Mouse (Mus musculus): Measurements from ENCODE around the gene Cxcr5. TPM values are rescaled to one million over a fixed set of nuclear protein-coding genes. Genes with fewer than 3 reads are reported as not detected.

Gene Cxcr5
- total and polyA plus RNA-seq, 3 experiments = 0.17 to 0.26 TPM; not detected in 1

GRCm38 (mm10) chr9:44509487-44510354 is 52.0 kb downstream of the Cxcr5 start:
- peak; percentile 93 for DNase-seq

DNA sequence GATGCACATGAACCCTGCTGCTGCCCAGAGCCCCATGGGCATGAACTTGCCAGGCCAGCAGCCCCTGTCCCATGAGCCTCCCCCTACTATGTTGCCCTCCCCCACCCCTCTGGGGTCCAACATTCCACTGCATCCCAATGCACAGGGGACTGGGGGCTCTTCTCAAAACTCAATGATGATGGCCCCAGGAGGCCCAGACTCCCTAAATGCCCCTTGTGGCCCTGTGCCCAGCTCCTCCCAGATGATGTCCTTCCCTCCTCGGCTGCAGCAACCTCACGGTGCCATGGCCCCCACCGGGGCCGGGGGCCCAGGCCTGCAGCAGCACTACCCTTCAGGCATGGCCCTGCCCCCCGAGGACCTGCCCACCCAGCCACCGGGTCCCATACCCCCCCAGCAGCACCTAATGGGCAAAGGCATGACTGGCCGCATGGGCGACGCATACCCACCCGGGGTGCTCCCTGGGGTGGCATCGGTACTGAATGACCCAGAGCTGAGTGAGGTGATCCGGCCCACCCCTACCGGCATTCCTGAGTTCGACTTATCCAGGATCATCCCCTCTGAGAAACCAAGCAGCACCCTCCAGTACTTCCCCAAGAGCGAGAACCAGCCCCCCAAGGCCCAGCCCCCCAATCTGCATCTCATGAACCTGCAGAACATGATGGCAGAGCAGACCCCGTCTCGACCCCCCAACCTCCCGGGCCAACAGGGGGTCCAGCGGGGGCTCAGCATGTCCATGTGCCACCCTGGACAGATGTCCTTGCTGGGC is 52.8 kb downstream of the Cxcr5 start:
- peak; percentile 14 for DNase-seq

DNA sequence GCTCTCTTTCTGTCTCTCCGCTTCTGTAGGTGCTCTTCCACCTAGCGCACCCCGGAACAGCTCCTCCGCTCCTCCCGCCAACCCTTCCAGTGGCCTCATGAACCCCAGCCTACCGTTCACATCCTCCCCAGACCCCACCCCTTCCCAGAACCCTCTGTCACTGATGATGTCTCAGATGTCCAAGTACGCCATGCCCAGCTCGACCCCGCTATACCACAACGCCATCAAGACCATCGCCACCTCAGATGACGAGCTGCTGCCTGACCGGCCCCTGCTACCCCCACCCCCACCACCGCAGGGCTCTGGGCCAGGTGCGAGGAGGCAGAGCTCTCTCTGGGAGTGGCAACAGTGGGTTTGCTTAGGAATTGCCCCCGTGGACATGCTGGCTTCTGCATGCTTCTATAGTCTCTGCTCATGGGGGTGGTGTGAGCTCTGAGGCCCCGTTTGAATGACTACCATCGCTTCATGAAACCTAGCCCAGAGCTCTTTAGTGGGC is 53.5 kb downstream of the Cxcr5 start:
- peak; percentile 16 for DNase-seq

GRCm38 (mm10) chr9:44507345-44507744 is 54.3 kb downstream of the Cxcr5 start:
- no peak for DNase-seq

DNA sequence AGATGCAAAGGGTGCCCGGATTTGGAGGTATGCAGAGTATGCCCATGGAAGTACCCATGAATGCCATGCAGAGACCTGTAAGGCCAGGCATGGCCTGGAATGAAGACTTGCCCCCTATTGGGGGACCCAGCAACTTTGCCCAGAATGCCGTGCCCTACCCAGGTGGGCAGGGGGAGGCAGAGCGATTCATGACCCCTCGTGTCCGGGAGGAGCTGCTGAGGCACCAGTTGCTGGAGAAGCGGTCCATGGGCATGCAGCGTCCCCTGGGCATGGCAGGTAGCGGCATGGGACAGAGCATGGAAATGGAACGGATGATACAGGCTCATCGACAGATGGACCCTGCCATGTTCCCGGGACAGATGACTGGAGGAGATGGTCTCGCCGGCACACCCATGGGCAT is 55.1 kb downstream of the Cxcr5 start:
- DNase-seq = no peak

- DNase-seq = no peak
Measured at GRCm38 (mm10) chr9:44505824-44506467, 55.7 kb downstream of the Cxcr5 start.

DNA sequence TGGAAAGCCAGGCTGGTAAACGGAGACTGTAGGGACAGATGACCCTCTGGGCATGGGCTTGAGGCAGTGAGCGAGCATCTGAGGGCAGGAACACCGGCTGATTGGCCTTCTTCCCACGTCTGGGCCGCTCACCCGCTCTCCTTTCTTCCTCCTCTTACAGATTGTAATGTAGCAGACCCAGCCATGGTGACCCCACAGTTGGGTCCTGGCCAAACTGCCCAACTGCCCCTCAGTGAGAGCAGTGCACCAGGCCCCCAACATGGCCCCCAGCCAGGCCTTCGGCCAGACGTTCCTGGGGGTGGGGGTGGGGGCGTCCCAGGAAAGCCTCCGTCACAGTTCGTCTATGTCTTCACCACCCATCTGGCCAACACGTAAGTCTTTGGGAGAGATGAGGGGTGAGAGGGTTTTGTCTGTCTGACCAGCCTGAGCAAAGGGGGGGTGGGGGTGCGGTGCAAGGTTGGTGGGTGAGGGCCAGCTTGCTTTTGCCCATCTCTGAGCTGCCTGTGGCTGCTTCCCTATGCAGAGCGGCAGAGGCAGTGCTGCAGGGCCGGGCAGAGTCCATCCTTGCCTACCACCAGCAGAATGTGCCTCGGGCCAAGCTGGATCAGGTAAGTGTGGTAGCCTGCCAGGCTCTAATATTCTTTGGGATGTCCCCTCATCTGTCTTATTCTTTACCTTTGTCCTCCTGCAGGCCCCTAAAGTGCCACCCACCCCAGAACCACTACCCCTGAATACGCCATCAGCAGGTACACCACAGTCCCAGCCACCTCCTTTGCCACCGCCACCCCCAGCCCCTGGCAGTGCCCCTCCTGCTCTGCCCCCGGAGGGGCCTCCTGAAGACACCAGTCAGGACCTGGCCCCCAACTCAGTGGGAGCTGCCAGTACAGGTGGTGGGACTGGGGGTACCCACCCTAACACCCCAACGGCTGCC is 56.5 kb downstream of the Cxcr5 start:
- no peak for DNase-seq

GRCm38 (mm10) chr9:44502006-44502405 is 59.7 kb downstream of the Cxcr5 start:
- peak; percentile 78 for DNase-seq

DNA sequence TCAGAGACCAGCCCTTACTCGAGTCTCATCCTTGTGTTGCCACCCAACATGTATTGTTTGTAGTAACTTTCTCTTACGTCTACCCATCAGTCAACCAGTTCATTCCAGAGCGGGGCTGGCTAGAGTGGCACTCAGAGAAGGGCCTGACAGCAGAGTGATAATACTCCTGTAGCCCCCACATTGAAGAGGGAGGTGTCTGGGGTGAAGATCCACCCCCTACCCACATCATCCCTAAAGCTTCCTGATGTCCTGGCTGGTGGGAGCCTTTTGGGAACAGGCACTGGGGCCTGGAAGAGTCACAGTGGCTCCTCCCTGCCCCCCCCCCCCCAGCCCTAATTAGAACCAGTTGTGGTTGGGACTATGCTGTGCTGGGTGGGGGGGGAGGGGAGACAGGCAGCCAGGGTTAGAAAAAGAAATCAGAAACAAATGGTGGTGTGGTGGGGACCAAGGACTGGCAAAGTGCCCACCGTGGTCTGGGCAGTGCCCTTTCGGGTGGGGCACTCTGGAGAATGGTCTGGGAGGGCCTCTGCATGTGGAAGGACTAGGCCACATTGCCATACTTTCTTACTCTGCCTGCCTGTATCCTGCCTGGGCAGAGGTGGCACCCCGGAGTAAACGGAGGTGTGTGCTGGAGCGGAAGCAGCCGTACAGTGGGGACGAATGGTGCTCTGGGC is 60.3 kb downstream of the Cxcr5 start:
- DNase-seq = no peak

DNA sequence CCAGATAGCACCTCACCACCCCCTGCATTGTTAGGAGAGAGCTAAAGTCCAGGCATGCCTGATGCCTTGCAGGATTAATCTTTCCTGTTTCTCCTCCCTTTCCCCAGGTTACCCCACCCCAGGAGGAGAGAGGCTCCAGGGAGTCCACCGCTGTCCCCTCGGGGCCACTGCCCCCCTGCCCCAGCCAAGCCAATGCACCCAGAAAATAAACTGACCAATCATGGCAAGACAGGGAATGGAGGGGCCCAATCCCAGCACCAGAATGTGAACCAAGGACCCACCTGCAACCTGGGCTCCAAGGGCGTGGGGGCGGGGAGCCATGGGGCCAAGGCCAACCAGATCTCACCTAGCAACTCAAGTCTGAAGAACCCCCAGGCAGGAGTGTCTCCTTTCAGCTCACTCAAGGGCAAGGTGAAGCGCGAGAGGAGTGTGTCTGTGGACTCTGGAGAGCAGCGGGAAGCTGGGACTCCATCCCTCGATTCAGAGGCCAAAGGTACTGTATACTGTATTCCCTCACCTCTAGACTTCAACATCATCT is 61.0 kb downstream of the Cxcr5 start:
- DNase-seq = no peak

DNA sequence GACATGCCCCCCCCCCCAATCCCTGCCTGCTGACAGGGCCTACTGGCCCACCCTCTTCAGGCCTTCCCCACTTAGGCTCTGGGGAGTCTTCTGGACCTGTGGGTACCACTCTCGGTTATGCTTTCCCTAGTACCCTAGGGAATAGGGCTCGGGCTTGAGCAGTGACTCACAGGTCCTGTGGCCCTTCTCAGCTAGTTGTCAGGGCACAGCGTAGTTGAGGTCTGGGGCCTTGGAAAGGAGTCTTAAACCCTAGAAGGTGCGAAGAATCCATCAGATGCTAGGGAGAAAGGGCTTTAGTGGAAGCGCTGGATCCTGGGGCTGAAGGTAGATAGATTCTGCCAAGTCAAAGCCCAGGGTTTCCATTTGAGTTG is 61.5 kb downstream of the Cxcr5 start:
- DNase-seq = peak; percentile 35

DNA sequence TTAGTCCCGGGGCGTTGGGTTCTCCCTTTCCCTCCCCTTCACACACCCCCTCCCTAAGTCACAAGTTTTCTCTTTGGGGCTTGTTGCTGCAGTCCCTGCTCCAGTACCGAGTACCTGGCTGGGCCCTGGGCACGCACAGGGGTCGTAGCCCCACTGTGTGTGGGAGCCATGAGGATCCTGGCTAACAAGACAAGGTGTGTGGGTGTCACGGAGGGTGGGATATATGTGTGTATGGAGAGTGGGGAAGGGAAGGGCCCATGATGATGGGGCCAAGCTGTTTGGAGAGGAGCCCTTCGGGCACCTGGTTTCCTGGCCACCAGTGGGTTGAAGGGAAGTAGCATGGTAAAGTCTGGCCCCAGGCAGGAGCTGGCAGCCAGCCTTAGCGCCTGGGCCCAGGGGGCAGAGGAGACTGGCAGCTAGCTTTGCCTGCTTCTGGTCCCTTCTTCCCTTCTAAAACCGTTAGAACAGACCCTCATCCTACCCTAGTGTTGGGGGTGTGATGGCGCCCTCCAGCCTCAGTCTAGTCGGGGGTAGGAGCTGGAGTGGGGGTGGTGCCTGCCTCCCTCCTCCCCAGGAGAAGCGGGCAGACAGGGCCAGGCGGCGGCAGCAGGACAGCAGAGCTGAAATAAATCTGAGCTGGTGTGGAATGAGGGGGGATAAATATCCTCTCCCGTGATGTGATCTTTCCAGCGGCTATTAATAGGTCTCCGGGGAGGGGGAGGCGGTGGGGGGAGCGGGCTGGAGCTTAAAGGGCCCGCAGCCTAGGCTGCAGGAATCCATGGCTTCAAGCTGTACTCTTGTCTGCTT is 62.1 kb downstream of the Cxcr5 start:
- peak; percentile 55 for DNase-seq

- peak; percentile 89 for DNase-seq
Measured at GRCm38 (mm10) chr9:44498421-44499355, 63.0 kb downstream of the Cxcr5 start.

- peak; percentile 58 for DNase-seq
Measured at GRCm38 (mm10) chr9:44497624-44498377, 63.9 kb downstream of the Cxcr5 start.

GRCm38 (mm10) chr9:44496803-44497461 is 64.7 kb downstream of the Cxcr5 start:
- DNase-seq = no peak

DNA sequence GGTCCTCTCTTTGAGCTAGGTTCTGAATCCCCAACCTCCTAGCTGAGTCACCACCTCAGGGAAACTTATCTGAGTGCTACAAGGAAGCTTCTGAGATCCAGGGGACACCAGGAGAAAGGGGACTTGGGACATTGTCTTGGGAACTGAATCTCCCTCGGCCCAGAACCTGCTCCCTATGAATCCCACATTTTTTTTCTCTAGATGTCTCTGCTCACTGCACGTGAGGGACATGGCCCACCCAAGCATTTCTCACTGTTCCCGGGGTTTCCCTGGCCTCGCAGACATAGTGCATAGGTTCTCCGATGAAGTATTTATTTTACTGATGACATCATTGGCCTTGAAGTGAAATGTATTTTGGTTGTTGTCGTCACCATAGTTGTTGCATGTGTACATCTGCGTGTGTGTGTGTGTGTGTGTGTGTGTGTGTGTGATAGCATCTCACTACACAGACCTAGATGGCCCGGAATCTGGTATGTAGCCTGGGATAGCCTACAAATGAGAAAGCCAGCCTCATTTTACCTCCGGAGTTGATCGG is 65.8 kb downstream of the Cxcr5 start:
- no peak for DNase-seq

Measured in adrenal gland, adult 2 months (tissue).